Mouse (Mus musculus) splenic B cell, adult 2 months (primary cell): ENCODE data around the gene Sept9.
A peak's percentile ranks its signal among the peaks of the same experiment; 100 is the strongest.

Experiments used
- DNase-seq: peaks from one replicate; pipeline ENCODE4 v3.0.0-alpha.2; 2011; ENCODE audit warnings: low read depth, low spot score
- H3K27me3 ChIP-seq: 2 replicates; pipeline ENCODE4 v1.6.1; 2012; ENCODE audit warnings: mild to moderate bottlenecking, low read length, moderate library complexity, mixed read lengths; ENCODE audit not compliant: control insufficient read depth, poor library complexity, insufficient read depth, severe bottlenecking
- H3K36me3 ChIP-seq: 2 replicates; pipeline ENCODE4 v1.6.1; 2012; ENCODE audit warnings: mild to moderate bottlenecking, low read length, moderate library complexity, mixed read lengths; ENCODE audit not compliant: control insufficient read depth, poor library complexity, insufficient read depth, severe bottlenecking

Sept9 gene

GRCm38 (mm10) chr11:117199282-117200175 is at the start of gene Sept9:
Gene Sept9 (plus strand): TSS chr11:117199661.
- Histone ChIP-seq H3K36me3 (no peaks in the 10 kb centered on the region), H3K27me3 (peaks cover 2% of the 10 kb centered on the region; the same call in 1 of the 2 replicates)
- DNase-seq, result no peak

- H3K27me3 ChIP-seq, result no peaks in the 10 kb centered on the region
- DNase-seq, result peak; percentile 35
- peaks cover 7% of the 10 kb centered on the region for H3K36me3 ChIP-seq
These were observed 48.9 kb upstream of the Sept9 start for GRCm38 (mm10) chr11:117150467-117150966.

- no peaks in the 10 kb centered on the region for H3K27me3 ChIP-seq
- H3K36me3 ChIP-seq, result peaks cover 7% of the 10 kb centered on the region
- DNase-seq, result no peak
These were observed 48.0 kb upstream of the Sept9 start for GRCm38 (mm10) chr11:117151461-117151860.

- no peak for DNase-seq
- peaks cover 10% of the 10 kb centered on the region for H3K36me3 ChIP-seq
- H3K27me3 ChIP-seq, result no peaks in the 10 kb centered on the region
These were observed 46.9 kb upstream of the Sept9 start for GRCm38 (mm10) chr11:117152541-117152940.

GRCm38 (mm10) chr11:117153553-117153952 is 45.9 kb upstream of the Sept9 start:
- H3K27me3 ChIP-seq, result no peaks in the 10 kb centered on the region
- DNase-seq, result no peak
- H3K36me3 ChIP-seq, result peaks cover 6% of the 10 kb centered on the region; the same call in 1 of the 2 replicates

- no peak for DNase-seq
- no peaks in the 10 kb centered on the region for H3K27me3 ChIP-seq
- peaks cover 6% of the 10 kb centered on the region; the same call in 1 of the 2 replicates for H3K36me3 ChIP-seq
These were observed 45.2 kb upstream of the Sept9 start for GRCm38 (mm10) chr11:117154088-117154815.

- no peak for DNase-seq
- Histone ChIP-seq H3K27me3 (no peaks in the 10 kb centered on the region), H3K36me3 (peaks cover 4% of the 10 kb centered on the region; the same call in 1 of the 2 replicates)
These were observed 42.7 kb upstream of the Sept9 start for GRCm38 (mm10) chr11:117156725-117157124.

GRCm38 (mm10) chr11:117158343-117158742 is 41.1 kb upstream of the Sept9 start:
- DNase-seq, result no peak
- H3K36me3 ChIP-seq, result peaks cover 2% of the 10 kb centered on the region; the same call in 1 of the 2 replicates
- H3K27me3 ChIP-seq, result no peaks in the 10 kb centered on the region

- DNase-seq, result no peak
- no peaks in the 10 kb centered on the region for H3K27me3 ChIP-seq
- peaks cover 2% of the 10 kb centered on the region; the same call in 1 of the 2 replicates for H3K36me3 ChIP-seq
These were observed 40.1 kb upstream of the Sept9 start for GRCm38 (mm10) chr11:117159257-117159945.

GRCm38 (mm10) chr11:117159946-117160307 is 39.5 kb upstream of the Sept9 start:
- H3K27me3 ChIP-seq, result no peaks in the 10 kb centered on the region
- DNase-seq, result no peak
- H3K36me3 ChIP-seq, result peaks cover 2% of the 10 kb centered on the region; the same call in 1 of the 2 replicates

- Histone ChIP-seq H3K27me3 (no peaks in the 10 kb centered on the region), H3K36me3 (peaks cover 2% of the 10 kb centered on the region; the same call in 1 of the 2 replicates)
- no peak for DNase-seq
These were observed 38.7 kb upstream of the Sept9 start for GRCm38 (mm10) chr11:117160791-117161190.

- DNase-seq, result no peak
- H3K36me3 ChIP-seq, result peaks cover 2% of the 10 kb centered on the region; the same call in 1 of the 2 replicates
These were observed 37.9 kb upstream of the Sept9 start for GRCm38 (mm10) chr11:117161574-117161973.

GRCm38 (mm10) chr11:117163098-117163497 is 36.4 kb upstream of the Sept9 start:
- DNase-seq, result no peak
- no peaks in the 10 kb centered on the region for H3K27me3 ChIP-seq
- H3K36me3 ChIP-seq, result no peaks in the 10 kb centered on the region

More at GRCm38 (mm10) chr11:117161574-117161973, 37.9 kb upstream of the Sept9 start:
- no peaks in the 10 kb centered on the region for H3K27me3 ChIP-seq

- no peak for DNase-seq
- H3K27me3 ChIP-seq, result no peaks in the 10 kb centered on the region
- no peaks in the 10 kb centered on the region for H3K36me3 ChIP-seq
These were observed 35.7 kb upstream of the Sept9 start for GRCm38 (mm10) chr11:117163771-117164170.
